Mouse (Mus musculus): ENCODE measurements around the gene Clic1. TPM values are rescaled to one million over a fixed set of nuclear protein-coding genes. Genes with fewer than 3 reads are reported as not detected.

Clic1 gene
- polyA plus RNA-seq, 1 experiment from 2014 or later: 524 TPM

- peak; percentile 94 for DNase-seq (ENCODE audit: low spot score)
Observed at GRCm38 (mm10) chr17:35088825-35089644, 39.3 kb downstream of the Clic1 start, which contains the start of gene Abhd16a. Abhd16a (plus strand) TSS chr17:35089263.

DNA sequence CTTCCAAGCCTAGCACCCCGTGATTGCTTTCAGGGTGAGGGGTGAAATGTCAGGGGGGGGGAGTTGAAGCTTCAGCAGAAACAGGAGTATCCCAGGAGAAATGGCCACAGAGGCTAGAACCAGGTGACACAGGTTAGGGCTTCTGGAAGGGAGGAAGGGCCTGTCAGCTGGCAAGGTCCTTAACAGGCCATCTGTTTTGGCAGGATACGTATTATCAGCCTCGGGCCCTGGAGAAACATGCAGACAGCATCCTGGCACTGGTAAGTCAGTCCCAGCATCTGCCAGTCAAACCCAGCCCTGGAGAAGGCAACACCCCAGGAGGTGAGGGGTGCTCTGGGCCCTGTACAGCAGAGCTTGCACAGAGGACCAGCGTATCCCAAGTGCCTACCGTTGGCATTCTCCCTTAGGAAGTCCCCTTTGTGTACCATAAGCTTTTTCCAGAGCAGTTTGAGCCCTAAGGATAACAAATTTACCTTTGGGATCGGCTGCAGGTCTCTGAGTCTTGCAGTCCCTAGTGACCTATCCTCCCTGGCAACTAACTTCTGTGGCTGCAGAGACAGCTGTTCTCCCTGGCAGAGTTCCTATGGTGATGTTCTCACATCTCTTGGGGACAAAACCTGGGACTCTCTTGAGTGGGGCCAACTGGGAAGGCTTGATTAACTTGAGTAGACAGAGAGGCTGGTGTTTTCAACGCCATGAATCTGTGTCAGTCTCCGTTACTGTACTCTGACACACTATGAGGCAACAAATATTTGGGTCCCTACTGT is 40.6 kb downstream of the Clic1 start:
- DNase-seq (ENCODE audit: low spot score): no peak

- DNase-seq (ENCODE audit: low spot score): no peak
Observed at GRCm38 (mm10) chr17:35092403-35093198, 42.8 kb downstream of the Clic1 start.

GRCm38 (mm10) chr17:35094475-35095365 is 45.0 kb downstream of the Clic1 start:
- DNase-seq (ENCODE audit: low spot score): no peak

DNA sequence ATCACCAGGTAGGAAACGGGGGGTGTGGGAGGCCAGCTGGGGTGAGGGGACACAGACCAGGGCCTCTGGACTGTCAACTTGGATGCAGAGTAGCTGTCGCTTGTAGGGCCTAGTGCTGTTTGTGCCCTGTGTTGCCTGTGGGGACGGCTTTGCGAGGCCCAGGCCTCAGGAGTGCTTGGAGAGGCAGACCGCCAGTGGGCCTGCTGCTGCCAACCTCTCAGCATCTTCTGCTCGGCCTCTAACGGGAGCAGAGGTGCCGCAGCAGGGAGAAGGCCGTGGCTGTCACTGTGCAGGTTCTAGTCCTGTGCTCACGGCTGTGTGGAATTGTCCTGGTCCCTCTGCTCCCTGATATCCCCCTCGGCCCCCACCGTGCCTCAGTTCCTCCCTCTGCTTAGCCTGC is 46.8 kb downstream of the Clic1 start:
- no peak for DNase-seq (ENCODE audit: low spot score)

DNA sequence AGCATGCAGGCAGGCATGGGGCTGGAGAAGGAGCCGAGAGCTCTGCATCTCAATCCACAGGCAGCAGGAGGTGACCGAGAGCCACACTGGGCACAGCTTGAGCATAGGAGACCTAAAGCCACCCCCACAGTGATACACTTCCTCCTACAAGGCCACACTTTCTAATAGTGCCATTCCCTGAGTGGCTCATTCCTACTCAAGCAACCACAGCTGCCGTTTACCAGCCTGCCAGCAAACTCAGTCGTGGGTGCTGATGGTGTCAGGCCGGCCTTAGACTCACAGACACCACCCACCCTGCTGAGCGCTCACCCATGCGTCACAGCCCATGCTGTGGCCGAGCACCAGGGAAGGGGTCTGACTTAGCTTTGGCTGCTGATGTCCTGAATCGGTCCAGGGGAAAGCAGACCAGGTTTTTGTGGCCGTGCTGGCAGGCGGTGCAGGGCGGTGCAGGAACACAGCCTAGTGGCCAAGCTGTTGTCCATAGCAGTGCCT is 47.4 kb downstream of the Clic1 start:
- no peak for DNase-seq (ENCODE audit: low spot score)

GRCm38 (mm10) chr17:35100196-35100765 is 50.5 kb downstream of the Clic1 start:
- no peak for DNase-seq (ENCODE audit: low spot score)

- DNase-seq (ENCODE audit: low spot score): no peak
Observed at GRCm38 (mm10) chr17:35101161-35101560, 51.4 kb downstream of the Clic1 start.

DNA sequence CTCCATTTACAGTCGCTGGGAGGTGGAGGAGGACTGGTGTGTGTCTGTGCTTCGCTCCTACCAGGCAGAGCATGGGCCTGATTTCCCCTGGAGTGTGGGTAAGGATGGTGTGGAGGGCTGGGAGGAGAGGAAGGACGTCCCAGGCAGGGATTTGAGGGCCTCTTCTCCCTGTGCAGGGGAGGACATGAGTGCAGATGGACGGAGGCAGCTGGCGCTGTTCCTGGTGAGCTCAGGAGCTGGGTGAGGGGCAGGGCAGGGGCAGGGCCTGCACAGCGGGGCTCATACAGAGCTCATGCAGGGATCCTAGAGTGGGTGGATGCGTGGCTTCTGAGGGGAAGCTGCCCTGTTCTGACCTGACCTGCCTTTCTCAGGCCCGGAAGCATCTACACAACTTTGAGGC is 52.5 kb downstream of the Clic1 start:
- DNase-seq (ENCODE audit: low spot score): no peak

- DNase-seq (ENCODE audit: low spot score): no peak
Observed at GRCm38 (mm10) chr17:35103221-35103690, 53.5 kb downstream of the Clic1 start.

DNA sequence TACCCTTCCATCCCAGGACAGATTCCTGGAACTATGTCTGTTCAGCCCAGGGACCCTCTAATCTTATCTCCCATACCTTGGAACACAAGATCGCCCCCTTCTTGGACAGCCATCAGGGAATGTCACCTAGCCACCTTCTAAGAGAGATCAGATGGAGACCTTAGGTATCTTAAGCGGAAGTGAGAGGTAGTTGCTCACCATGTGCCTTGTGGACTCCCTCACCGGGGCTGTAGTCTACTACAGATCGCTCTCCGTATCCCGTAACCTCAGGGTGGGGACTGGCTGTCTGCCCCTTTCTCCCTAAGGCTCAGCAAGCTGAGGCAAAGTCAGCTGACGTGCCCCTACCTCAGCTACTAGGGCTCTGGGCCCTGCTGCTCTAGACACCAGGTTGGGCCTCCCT is 54.3 kb downstream of the Clic1 start:
- no peak for DNase-seq (ENCODE audit: low spot score)

DNA sequence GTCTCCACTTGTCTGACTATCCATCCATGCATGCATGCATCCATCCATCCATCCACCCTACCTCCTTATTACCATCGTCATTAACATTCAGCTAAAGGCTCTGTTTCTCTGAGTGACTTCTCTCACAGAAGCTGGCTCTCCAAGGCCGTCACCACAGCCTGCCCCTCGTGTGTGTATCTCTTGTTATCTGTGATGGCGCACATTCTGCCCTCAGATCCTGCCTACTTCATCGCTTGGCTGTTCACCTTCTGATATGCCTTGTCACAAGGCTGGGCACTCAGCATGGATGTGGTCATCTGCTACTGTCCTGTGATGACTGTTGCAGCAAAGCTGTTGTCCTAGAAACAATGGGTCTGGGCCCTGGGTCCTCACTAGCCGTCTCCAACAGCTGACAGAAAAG is 55.0 kb downstream of the Clic1 start:
- no peak for DNase-seq (ENCODE audit: low spot score)

GRCm38 (mm10) chr17:35105740-35106389 is 56.1 kb downstream of the Clic1 start:
- DNase-seq (ENCODE audit: low spot score): peak; percentile 40

DNA sequence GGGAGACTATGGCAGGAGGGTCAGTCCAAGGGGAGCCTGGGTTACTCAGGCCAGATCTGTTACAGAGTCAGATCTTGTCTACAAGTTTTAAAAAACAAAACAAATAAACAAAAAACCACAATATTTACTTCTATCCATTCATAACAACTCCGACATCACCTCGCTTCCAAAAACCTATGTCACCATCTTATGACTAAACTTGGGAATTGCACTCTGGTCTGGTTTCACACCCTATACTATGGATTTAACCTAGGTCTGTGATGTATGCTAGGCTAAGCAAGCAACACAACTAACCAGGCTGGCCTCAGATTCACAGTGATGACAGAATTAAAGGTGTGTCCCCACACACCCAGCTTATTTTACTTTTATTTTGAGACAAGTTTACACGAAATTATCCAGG is 56.8 kb downstream of the Clic1 start:
- DNase-seq (ENCODE audit: low spot score): no peak

DNA sequence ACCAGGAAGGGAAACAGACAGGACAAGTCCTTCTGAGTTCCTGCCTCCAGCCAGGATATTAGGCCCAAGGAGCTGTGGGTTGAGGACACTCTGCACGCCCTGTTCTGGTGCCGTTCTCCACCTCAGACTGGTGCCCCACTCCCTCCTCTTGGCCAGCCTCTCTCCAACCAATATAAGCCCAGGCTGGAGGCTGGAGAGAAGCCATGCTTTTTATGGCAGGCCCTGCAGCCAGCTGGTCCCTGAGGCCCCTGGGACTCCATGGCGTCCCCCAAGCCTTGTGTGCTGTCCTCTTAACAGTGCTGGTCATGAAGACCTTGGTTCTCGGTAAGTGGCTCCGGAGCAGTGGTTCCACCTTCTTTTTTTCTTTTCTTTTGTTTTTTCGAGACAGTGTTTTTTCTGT is 58.3 kb downstream of the Clic1 start, which contains the start of gene Ly6g5c:
Gene Ly6g5c, plus strand, starts transcription at position 183 of the 400 bp plus-strand sequence.
- no peak for DNase-seq (ENCODE audit: low spot score)

Data from thymus, postnatal 0 days (tissue).